Mouse (Mus musculus) liver, adult 10 weeks (tissue): ENCODE results near the gene Btc. TPM values are rescaled to one million over a fixed set of nuclear protein-coding genes. Genes with fewer than 3 reads are reported as not detected.

Experiments
- polyA plus RNA-seq: library from polyadenylated mRNA; stranded (reverse); fragments of 350-450 nt; fragmentation: Illumina TruSeq; extraction: RNeasy Lipid Tissue Mini Kit (QIAGEN cat#74804); gene quantifications from one replicate; pipeline ENCODE4 v1.2.3, GENCODE M21; 2014; ENCODE audit warnings: low read depth, low replicate concordance

The Btc gene
- 3.5 TPM for polyA plus RNA-seq

DNA sequence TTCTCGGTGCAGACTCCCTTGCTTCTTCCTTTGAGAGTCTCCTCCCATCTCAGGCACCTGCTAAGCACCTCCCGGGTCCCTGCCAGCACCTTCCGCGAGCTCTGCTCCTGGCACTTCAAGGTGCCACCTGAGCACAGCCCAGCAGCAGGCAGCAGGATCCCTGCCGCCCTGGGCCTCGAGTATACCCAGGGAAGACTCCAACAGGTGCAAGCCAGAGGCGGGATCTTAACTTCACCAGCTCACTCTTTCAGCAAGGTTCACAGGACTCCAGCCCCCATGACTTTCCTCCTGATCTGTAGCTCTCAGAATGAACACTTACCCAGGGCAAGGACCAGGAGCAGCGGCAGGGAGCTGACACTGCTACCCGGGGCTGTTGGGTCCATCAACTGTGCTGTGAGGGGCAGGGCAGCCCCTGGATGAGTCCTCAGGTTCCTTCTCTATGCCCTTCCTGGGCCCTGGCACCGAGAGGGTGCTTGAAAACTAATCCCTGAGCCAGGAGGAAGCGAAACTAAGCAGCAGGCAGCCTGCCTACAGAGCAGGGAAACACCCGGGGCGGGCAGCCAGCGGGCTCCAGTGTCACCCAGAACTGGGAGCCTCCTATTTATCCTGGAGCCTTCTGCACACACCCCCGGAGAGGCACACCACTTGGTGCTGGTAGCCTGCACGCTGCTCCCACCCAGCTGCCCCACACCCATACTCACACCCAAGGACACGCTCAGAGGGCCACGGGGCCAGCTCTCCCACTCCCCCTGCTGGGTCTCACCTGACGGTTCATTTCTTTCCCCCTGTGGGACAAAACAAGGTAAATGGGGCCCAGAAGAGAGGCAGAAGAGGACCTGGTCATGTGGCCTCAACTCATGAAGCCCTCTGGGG, at the start of gene Btc:
Gene Btc (minus strand): TSS at position 656 of the 873 bp plus-strand sequence.

Other genes with a start within 250 kb of the Btc start
- 0.19 TPM for gene Parm1, start 114.6 kb upstream of the Btc start, polyA plus RNA-seq